Mouse (Mus musculus) gastrocnemius, postnatal 25 days (tissue): ENCODE measurements around the gene Fgfr2. TPM values are rescaled to one million over a fixed set of nuclear protein-coding genes. Genes with fewer than 3 reads are reported as not detected.

Source experiments
- DNase-seq: peaks from one replicate; pipeline ENCODE4 v3.0.0; 2022
- total RNA-seq, 2 experiments: library from RNA; stranded (reverse); gene quantifications; 1 replicate in 1 of 2; 2 replicates in 1 of 2; pipeline ENCODE4 v1.2.3; 2021

The Fgfr2 gene
- total RNA-seq, 2 experiments from 2014 or later = 0.33 to 0.96 TPM

DNA sequence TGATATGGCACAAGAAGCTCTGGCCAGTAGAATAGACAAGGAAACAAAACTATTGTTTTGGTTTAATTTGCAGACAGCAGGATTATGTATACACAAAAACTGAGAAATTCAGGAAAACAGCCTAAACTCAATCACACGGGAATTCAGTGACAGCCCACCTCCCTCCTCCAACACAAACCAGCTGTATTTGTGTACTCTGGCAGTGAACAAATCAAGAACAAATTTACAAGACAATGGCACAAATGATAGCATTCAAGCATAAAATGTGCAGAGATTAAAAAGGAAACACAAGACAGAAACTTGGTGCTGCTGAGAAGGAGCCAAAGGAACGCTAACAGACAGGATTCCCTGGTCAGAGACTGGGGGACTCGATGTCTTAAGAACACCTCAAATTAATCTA lies 1169.7 kb downstream of the Fgfr2 start:
- DNase-seq = no peak

DNA sequence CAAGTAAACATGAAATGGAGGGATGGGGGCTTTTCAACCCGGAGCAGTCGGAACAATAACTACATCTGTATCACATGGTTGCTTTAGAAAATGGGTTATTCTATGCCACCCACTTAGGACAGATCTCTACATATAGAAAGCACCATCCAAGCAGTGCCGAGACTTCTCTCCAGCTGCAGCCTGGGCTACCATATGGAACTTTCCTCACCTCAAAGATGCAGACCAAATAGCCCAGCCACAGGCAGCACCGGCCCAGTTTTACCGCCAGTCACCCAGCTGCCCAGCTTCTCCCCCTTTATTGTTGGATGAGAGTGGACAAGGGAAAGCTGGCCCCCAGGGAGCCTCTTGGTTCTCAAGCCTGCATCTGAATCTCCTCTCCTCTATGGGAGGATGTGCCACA lies 1172.0 kb downstream of the Fgfr2 start:
- no peak for DNase-seq

DNA sequence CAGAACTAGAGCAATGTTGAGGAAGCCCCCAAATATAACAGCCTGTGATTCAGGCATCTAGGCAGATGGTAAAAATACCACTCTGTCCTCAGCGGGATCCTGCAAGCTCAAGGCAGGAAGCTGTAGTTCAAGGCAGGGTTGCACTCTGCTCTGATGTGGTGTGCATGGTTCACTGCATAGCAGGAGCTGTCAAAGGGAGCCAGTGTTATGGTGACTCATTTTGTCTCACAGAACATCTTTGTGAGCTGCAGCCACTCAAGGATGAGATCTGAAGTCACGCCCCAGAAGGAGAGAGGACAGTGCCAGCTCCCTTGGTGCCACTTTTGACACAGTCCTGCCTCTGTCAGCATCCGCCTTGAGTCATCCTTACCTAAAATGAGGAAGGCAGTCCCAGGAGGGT lies 1185.5 kb downstream of the Fgfr2 start:
- no peak for DNase-seq

DNA sequence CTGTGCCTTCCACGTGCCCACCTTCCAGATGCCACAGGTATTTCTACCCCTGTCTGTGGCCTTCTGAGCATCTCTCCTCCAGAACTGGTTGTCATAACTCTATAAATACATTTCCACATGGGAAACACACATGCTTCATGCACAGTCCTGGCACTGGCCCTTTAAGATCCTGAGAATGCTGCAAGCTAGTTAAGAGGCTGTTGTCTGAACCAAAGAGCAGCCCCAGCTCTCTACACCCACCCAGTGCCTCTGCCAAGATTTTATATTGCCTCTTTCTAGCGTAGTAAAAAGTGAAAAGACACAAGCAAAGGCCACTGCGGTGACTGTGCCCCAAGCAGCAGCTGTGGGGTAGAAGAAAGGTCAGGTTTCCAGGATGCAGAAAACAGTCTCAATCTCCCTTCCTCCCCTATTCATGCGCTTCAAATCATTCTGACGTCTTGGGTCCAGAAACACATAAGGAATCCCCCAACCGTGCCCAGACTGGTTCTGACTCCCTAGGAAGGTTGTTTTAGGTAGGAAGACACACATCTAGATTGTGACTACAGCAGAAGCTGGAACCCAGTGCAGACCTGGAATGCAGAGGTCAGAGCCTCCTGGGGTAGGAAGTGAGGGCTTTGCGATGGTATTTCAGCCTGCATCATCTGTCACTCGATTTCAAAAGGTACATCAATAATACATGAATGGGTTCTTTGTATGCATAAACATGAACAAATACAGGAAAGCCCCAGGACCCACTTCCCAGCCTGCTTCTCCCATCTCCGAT lies 1195.7 kb downstream of the Fgfr2 start:
- no peak for DNase-seq

DNA sequence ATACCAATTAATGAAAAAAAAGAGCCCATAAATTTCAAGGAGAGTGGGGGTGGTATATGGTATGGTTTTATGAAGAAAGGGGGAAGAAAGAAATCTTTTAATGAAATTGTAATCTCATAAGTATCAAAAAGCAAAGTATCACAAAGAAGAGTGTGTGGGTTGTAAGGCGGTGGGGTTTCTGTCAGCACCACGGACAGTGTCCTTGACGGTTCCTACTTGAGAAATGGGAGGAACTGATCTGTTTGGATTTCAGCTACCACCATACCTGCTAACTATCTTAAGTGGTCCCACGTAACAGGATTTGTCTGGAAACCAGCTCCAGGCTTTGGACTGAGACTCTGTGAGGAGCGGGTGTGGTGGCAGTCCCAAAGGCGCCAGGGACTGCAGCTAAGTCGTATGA lies 1205.8 kb downstream of the Fgfr2 start:
- no peak for DNase-seq

DNA sequence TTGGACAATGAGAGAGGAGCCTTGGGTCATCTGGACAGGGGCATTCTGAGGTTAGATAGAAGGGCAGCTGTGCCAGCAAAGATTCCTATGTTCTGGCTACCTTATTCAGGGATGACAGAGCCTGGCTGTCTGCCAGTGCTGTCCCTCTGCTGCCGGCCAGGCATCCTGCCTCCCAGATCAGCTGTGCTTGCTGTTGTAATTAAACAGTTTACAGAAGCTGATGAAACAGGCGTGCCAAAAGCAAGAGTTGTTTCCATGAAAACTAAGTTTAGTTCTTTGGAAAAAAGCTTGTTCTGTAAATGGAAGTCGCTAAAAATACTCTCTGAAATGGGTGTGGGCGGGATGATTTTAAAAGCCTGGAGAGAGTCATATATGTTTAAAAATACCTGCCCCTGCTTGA lies 1213.5 kb downstream of the Fgfr2 start:
- no peak for DNase-seq

DNA sequence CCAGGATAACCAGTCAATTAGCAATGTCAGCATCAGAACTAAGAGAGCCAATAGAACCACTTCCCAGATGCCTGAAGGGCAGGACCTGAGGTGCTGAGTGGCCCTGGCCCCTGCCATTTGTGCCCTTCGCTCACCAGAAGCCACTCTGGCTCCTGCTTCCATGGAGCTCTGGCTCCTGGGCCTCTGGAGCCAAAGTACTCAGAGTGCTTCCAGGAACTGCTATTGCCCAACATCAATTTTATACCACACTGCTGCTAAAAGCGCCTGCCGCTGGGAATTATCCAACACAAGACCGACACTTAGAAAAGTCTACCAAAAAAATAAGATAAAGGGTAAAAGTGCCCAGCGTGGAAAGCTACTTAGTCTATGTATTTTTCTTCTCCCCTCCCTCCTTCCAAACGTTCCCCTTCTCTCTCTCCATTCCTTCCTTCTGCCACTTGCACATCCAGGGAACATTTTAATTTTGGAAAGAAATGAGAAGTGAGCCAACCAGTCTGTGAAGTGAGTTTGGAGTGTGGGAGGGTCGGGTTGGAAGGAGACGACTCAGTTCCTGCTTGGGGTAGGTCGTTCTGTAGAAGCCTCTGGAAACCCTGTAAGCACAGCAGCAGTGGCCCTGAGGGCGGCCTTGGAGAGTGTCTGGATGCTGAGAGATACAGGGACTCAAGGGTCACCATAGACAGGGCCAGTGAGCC lies 1216.5 kb downstream of the Fgfr2 start:
- DNase-seq = no peak

DNA sequence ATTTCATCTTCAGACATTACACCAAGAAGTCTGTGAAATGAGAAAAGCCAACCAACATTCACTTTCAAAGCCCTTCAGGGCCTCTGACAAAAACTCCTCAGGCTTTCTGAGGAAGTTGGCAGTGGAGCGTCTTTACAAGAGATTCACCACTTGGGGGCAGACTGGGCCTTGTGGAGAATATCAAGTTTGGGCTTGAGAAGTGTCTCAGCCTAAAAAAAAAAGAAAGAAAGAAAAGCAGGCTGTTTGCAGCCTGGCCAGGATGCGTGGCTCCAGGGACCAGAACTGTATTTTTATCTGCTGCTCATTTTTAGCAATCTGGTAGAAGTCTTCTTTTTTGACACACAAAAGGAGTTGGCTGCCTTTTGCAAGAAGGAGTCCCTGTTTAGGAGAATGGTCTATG lies 1223.8 kb downstream of the Fgfr2 start:
- DNase-seq = peak; percentile 51

DNA sequence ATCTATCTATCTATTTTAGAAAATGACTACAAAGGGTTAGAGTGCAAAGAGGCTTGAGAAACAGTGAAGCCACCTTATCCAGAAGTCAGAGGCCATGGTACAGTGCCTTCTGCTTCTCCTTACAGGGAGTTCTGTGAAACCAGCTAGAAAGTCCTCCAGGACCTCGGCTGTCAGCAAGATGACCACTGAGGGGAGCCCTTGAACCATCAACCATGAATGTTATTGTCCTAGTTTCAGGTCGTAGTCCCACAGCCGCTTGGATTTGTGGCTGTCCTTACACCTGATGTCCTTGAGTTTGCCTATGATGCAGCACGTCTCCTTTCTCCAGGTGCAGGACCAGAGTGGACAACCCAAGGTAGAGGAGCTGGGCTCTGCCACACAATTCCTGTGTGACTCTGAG lies 1225.9 kb downstream of the Fgfr2 start:
- no peak for DNase-seq

DNA sequence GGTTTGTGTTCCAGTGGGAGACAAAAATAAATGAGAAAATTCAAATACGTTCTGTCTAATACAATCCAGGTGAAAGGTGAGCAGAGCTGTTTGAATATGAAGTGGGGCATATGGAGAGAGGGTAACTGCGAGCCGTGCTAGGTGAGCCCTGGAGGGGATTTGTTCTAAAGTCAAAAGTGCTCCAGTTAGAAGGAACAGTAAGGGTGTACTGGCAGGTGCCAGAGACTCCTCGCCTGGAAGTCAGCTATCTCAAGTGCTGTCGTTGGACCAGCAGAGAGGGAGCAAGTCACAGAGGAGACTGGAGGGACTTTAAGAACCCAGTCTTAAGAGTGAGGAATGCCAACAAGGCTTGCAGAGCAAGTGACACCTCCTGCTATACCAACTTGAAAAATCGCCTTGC lies 1240.3 kb downstream of the Fgfr2 start:
- DNase-seq = no peak

DNA sequence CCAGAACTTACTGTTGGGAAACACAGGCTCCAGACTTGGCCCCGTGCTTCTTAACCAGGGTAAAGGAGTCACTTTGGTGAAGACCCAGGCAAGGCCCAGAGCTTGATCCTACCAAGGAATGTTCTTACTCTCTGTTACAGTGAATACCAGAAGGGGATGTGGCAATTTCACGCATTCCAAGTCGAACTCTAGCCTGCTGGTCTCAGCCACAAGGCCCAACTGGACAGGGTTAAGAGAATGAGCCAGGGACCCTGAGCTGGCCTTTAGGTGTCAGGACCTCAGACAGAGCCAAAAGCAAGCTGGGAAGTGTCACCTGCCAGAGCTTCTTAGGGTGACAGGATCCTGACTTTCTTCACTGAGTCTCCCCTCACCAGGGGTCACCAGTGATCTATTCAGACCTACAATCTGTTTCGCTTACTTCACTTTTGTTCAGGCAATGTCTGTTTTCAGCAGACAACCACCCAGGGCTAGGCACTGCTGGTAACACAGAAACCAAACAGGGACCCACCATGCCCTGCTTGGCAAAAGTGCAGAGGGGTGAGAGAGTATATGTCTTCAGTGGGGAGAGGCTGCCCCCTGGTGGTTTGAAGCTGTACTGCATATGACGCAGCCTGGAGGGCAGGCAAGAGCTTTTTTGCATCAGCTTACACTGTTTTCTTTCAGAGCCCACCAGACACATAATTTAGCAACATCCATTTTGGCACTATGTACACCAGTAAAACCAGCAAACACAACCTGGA lies 1241.1 kb downstream of the Fgfr2 start:
- DNase-seq = no peak

DNA sequence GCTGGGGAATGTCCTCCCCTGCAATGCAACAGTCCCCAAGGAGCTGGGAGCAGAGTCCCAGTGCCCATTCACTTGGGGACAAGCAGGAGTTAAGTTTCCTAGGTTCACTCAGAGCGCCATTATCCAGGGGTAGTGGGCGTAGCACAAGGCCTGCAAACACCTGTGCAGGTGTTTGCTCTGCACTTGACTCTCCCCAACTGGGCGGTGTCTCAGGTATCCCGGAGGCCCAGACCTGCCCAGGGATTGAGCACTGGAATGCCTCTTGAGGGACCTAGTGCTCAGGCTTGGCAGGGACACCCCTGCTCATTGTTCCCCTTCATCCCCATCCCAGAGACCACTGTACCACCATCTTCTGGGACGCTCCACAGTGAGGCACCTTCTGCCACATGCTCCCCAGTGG lies 1243.0 kb downstream of the Fgfr2 start:
- DNase-seq = no peak

DNA sequence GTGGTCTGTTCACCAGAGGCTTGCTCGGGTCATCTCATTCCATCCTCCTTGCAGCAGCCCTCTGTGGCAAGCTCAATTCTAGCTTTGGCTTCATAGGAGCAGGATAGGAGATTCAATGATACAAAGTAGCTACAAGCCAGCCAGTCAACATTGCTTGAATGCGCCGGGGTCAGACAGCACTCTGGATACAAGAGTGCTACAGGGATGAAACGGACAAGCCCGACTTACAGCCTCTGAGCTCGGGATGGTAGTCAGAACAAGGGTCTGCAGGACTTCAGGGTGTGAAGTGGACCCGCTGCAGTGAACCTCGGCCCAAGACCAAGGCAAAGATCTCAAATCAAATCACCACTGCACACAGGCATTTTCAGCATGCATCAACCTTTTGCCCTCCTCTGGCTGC lies 1244.3 kb downstream of the Fgfr2 start:
- no peak for DNase-seq

DNA sequence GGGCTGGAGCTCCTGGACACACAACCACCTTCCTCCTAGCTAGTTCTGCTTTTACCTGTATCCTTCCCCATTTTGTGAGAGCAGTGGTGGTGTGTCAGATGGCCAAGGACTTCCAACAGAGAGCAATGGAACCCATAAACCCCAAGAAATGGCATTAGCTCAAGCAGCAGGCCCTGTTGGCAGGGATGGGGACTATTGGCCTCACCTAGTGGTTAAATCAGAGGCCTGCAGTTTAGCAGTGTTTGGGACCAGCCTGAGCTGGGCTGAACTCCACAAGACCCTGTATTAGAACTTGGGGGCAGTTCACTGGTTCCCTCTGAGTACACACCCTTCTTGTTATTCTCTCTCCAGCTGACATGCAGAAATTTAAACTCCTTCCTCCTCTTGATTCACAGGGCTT lies 1262.0 kb downstream of the Fgfr2 start:
- no peak for DNase-seq

DNA sequence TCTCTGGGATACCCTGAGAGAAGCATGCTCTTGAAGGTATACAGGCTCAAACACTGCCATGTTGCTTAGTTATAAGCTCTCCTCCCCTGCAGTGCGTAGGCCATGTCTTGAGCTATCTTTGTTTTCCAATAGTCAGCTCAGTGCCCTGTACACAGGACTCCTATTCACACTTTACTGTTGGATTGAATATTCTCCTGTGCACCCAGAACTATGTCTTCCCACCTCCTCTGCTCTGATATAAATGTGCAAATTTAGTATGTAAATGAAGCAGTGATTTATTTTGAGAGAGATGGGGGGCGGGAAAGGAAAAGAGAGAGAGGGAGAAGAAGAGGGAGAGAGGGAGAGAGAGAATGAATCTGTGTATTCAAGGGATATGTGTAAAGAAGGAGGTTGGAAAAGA lies 1267.5 kb downstream of the Fgfr2 start:
- DNase-seq = no peak

DNA sequence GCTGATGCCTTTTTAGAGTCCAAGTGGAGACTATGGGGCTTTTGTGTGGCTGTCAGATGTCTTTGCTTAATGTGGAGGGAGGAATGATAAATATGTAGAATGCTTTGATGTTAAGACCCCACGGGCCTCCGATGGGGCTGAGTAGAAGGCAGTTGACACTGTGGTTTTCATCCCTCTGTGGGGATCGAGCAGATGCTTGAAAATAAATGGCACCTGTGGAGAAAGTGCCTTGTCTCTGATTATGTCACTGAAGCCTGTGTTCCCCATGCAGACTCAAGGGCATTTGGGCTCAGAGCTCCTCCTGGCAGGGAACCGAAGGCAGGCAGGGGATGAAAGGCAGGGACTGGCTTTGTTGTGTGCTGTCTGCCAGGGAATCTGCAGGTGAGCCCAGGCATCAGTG lies 1272.6 kb downstream of the Fgfr2 start:
- no peak for DNase-seq

DNA sequence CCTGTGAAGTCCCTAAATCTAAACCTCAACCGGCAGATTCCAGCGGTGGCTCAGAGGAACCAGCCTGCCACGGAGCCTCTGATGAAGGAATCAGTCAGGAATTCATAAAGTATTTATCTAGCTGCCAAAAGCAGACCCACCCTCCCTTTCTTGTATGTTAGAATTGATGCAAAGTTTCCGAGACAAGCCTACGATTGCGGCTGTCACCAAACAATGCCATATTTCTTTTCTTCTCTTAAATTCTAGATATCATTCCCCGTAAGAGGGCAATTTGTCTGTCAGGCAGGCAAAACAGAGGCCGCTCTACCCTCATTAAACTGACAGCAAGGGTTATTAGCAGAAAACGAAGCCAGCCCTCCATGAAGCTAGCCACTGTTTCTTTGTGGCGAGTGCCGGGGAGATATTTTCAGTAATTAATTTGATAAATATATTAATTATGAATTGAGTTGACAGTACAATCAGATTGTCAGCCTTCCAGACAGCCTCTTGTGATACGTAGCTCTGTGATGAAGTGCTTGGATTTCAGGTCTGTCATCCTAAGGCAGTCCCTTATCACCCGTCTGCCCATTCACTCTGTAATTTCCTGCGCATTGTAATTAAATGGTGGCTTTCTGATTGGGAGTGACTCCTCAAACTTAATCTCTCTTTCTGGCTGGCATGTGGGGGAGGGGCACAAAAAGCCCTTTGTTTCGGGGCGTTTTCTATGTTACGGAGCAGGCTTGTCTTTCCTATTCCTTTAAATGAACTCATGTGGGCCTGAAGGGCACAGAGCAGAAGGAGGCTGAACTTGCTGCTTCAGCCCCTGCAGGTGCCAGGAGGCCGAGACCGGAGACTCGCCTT lies 1276.9 kb downstream of the Fgfr2 start:
- no peak for DNase-seq

DNA sequence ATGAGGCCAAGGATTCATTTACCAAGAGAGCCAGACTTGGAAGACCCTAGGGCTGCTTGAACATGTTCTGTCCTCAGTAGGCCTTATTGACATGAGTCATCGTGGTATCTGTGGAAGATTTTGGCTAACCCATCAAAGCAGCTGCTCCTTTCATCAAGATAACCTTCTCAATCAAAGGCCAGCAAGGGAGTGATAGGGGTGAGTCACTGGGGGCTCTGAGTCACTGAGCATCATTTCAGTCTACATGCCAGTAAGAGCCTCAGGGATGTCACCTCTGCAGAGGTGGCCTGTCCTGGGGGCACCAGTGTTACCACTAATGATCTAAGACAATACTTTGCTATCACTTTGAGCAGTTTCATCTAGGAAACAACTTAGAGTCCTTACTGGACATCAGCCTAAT lies 1292.9 kb downstream of the Fgfr2 start:
- no peak for DNase-seq

DNA sequence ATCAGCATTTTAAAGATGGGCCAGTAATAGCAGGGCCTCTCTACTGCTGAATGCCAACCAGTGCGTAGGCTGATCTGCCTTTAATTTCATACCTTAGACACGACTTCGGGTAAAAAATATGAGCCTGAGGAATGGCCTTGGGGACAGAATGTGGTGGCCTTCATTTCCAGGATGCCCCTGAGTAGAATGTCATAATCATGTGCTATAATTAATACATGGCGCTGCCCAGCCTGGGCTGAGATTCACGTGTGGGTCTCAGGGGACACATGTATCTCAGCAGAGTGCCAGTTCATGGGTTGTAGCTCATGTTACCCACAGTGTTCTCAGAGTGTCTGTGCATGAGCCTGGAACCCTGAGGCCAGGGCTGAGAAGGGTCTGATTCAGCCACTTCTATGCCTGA lies 1296.3 kb downstream of the Fgfr2 start:
- DNase-seq = no peak

DNA sequence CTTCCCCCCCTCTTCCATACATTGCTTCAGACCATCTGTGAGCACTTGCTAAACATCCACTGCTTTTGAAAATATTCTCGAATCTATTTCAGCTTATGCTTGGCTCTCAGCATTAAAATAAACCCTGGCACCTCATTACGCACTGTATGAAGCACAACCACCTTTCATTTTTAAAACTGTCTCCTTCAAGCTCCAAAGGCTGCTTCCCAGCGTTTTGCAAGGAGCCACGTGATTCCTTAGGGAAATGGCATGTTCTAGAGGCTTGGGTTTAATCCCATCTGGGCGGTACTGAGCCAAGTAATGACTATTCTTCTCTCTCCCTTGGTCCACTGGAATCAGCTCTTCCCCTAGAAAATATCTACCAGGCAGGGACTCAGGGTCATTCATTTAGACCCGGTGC lies 1305.2 kb downstream of the Fgfr2 start:
- no peak for DNase-seq

DNA sequence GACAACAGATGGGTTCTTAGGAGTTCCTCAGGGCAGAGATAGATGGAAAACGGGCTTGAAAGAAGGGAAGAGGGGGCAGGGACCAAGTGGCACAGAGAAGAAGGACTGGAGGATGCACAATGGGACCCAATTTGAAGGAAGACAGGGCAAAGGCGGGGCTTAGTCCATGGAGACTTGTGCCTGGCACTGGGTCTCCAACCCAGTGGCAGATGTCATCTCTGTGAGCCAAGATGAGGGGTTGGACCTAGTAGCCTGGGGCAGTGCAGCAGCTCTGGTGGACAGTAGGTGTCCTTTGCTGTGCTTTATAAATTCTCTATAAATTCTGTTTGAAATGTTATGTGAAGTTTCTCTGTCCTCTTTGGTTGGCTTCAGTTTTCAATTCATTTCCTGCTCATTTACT lies 1306.5 kb downstream of the Fgfr2 start:
- no peak for DNase-seq

DNA sequence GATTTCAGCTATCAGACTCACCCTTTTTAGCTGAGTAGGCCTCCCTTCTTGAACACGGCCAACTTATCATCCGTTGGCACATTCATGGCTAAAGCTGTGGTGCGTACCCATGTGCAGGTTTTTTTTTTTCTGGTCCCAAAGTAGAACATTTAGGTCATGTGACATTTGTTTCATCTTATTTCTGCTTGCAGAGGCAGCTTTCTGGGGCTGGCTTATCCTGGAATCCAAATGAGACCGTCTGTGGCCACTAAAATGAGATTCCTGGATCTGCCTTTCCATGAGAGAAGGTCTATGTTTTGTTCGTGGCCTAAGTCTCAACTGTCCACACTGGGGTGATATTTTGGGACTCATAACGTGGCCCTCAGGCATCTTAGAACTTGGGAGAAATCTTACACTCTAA lies 1311.0 kb downstream of the Fgfr2 start:
- DNase-seq = no peak

DNA sequence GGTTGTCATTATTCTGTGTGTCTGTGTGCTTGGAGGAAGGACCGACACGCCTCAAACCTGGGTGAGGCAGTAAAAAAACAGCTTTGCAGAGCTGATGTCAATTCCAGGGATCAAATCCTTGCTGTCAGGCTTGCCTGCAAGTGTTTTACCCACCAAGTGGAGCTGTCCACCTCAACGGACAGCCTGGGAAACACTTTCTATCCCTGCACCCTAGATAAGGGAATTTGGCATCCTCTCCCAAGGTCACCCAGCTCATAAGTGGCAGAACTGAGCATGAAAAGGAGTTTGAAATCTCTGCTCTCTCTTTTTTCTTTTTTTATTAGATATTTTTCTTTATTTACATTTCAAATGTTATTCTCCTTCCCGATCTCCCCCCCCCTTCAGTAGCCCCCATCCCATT lies 1312.2 kb downstream of the Fgfr2 start:
- DNase-seq = no peak
